Mouse (Mus musculus) gastrocnemius, postnatal 10 days (tissue): ENCODE measurements around the gene Taar7a. TPM values are rescaled to one million over a fixed set of nuclear protein-coding genes. Genes with fewer than 3 reads are reported as not detected.

Experiments used
- DNase-seq: peaks from one replicate; pipeline ENCODE4 v3.0.0; 2021; ENCODE audit warnings: mixed read lengths
- total RNA-seq, 2 experiments: library from RNA; stranded (reverse); gene quantifications; 2 replicates each; pipeline ENCODE4 v1.2.3; 2021

Taar7a gene
- total RNA-seq, 2 experiments from 2014 or later, result not detected

- DNase-seq, result no peak
Observed at GRCm38 (mm10) chr10:23942465-23942864, 50.8 kb downstream of the Taar7a start.

Other genes starting within 250 kb of the Taar7a start
- 100 to 1,000 TPM; 289 to 355 TPM for gene Rps12, start 206.2 kb downstream of the Taar7a start, total RNA-seq
- gene Slc18b1, start 196.5 kb downstream of the Taar7a start, total RNA-seq, result 10 to 100 TPM; 13.6 to 14.7 TPM
- gene Vnn3, start 142.0 kb downstream of the Taar7a start, total RNA-seq, result under 1 TPM; 0.21 to 0.47 TPM
- under 1 TPM; 0.23 to 0.32 TPM for gene Vnn1, start 98.8 kb downstream of the Taar7a start, total RNA-seq
- gene Taar1, start 73.1 kb downstream of the Taar7a start, total RNA-seq, result not detected
- not detected for gene Taar2, start 54.9 kb downstream of the Taar7a start, total RNA-seq
- not detected for gene Taar3, start 43.9 kb downstream of the Taar7a start, total RNA-seq
- gene Taar4, start 33.0 kb downstream of the Taar7a start, total RNA-seq, result not detected
- not detected for gene Taar5, start 22.8 kb downstream of the Taar7a start, total RNA-seq
- not detected for gene Taar6, start 7.8 kb downstream of the Taar7a start, total RNA-seq
- gene Taar7b, start 6.5 kb upstream of the Taar7a start, total RNA-seq, result not detected
- gene Taar7d, start 33.7 kb upstream of the Taar7a start, total RNA-seq, result not detected
- not detected for gene Taar7e, start 44.1 kb upstream of the Taar7a start, total RNA-seq
- gene Taar7f, start 56.0 kb upstream of the Taar7a start, total RNA-seq, result not detected
- not detected for gene Taar8a, start 83.0 kb upstream of the Taar7a start, total RNA-seq
- not detected for gene Taar8b, start 98.8 kb upstream of the Taar7a start, total RNA-seq
- not detected for gene Taar8c, start 108.4 kb upstream of the Taar7a start, total RNA-seq
- gene Taar9, start 116.1 kb upstream of the Taar7a start, total RNA-seq, result not detected
- 10 to 100 TPM; 31.8 to 34.9 TPM for gene Stx7, start 155.8 kb upstream of the Taar7a start, total RNA-seq
- gene Moxd1, start 230.0 kb upstream of the Taar7a start, total RNA-seq, result 1 to 10 TPM in 1 of 2 experiments, under 1 TPM in 1; 0.89 to 3.1 TPM